Mouse (Mus musculus): ENCODE results near the gene Kat5. TPM values are rescaled to one million over a fixed set of nuclear protein-coding genes. Genes with fewer than 3 reads are reported as not detected.
A peak's percentile ranks its signal among the peaks of the same experiment; 100 is the strongest.

Gene Kat5
- polyA plus RNA-seq, 1 experiment from 2014 or later: 15.8 TPM

DNA sequence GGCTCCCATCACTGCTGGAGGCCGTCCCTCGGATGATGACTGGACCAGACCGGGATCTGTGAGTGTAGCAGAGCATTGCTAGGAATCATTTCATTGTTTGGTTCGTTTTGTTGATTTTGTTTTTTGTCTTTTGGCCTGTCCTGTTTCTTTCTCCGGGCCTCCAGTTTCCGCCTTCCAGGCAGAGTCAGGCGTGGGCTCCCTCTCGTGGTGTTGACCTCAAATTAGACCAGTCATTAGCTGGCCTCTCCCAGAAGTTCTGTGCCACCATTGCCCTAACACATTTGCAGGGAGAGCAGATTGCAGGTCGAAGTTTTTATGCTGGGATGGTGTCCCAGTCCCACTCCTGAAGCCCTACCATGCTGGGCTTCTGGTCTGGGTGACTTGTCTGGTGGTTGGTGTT, 20.9 kb downstream of the Kat5 start:
- H3K27ac ChIP-seq (ENCODE audit: low read depth): no peak overlapping the region
- no peaks in the 10 kb centered on the region for H3K36me3 ChIP-seq (replicated peaks; ENCODE audit: insufficient read depth, low read length)
- H3K9me3 ChIP-seq (ENCODE audit: low read length): no peaks in the 10 kb centered on the region
- H3K4me1 ChIP-seq (ENCODE audit: insufficient read depth): no peaks in the 10 kb centered on the region
- WGBS (ENCODE audit: insufficient replicate concordance): 64% methylated on average over 9 of the region's 9 CpGs
- DNase-seq (no peak), ATAC-seq (no peak)
- no peak overlapping the region for H3K4me2 ChIP-seq (ENCODE audit: low read depth, low read length)
- no peak overlapping the region for H3K9ac ChIP-seq (replicated peaks)
- no peak overlapping the region for H3K4me3 ChIP-seq (ENCODE audit: low read depth, low read length)
- TF ChIP-seq CTCF (IDR thresholded peaks at IDR 0.05; ENCODE audit: low read depth): peak; percentile 23; the same call in 1 of the 2 replicates
- no peak for TF ChIP-seq EP300 (IDR thresholded peaks at IDR 0.05; ENCODE audit: low read depth)
- H3K27me3 ChIP-seq (ENCODE audit: insufficient read depth, low read length): no peaks in the 10 kb centered on the region

DNA sequence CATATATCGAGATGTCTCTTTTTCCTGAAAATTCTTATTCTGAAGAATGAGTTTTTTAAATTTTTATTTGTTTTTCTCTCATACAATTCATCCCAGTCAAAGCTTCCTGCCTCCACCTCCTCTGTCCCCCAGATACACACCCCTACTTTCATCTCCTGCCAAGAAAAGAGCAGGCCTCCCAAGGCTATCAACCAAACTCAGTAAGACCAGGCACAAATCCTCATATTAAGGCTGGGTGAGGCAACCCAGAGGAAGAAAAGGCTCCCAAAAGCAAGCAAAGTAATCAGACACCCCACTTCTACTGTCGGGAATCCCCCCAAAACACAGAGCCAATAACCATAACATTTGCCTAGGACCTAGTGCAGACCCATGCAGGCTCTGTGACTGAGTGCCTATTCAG, 28.0 kb downstream of the Kat5 start:
- H3K9me3 ChIP-seq (ENCODE audit: low read length): no peaks in the 10 kb centered on the region
- ATAC-seq: no peak
- no peak overlapping the region for H3K4me3 ChIP-seq (ENCODE audit: low read depth, low read length)
- no peak overlapping the region for H3K9ac ChIP-seq (replicated peaks)
- no peaks in the 10 kb centered on the region for H3K36me3 ChIP-seq (replicated peaks; ENCODE audit: insufficient read depth, low read length)
- H3K27ac ChIP-seq (ENCODE audit: low read depth): no peak overlapping the region
- no peak for DNase-seq
- WGBS (ENCODE audit: insufficient replicate concordance): 77% methylated on average over 2 of the region's 2 CpGs
- no peak overlapping the region for H3K4me2 ChIP-seq (ENCODE audit: low read depth, low read length)
- TF ChIP-seq CTCF (IDR thresholded peaks at IDR 0.05; ENCODE audit: low read depth) (no peak), EP300 (IDR thresholded peaks at IDR 0.05; ENCODE audit: low read depth) (no peak)
- H3K4me1 ChIP-seq (ENCODE audit: insufficient read depth): no peaks in the 10 kb centered on the region
- no peaks in the 10 kb centered on the region for H3K27me3 ChIP-seq (ENCODE audit: insufficient read depth, low read length)

DNA sequence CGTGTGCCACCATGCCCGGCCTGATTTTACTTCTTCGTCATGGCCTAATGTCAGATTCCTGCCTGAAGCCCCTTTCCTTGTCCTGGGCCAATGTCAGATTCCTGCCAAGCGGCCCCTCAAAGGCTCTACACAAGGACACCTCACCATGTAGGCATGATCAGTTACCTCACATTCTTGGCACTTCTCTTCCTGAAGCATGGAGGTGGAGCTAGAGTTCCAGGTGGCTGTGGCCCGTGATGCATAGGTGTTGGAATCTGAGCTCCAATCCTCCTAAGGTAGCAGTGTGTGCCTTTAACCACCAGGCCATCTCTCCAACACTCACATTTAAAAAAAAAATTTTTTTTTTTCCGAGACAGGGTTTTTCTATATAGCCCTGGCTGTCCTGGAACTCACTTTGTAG, 29.3 kb downstream of the Kat5 start:
- H3K27ac ChIP-seq (ENCODE audit: low read depth): no peak overlapping the region
- no peak overlapping the region for H3K4me2 ChIP-seq (ENCODE audit: low read depth, low read length)
- no peak overlapping the region for H3K4me3 ChIP-seq (ENCODE audit: low read depth, low read length)
- 85% methylated on average over 6 of the region's 6 CpGs for WGBS (ENCODE audit: insufficient replicate concordance)
- no peaks in the 10 kb centered on the region for H3K36me3 ChIP-seq (replicated peaks; ENCODE audit: insufficient read depth, low read length)
- ATAC-seq: no peak
- no peak for DNase-seq
- H3K4me1 ChIP-seq (ENCODE audit: insufficient read depth): no peaks in the 10 kb centered on the region
- H3K9me3 ChIP-seq (ENCODE audit: low read length): no peaks in the 10 kb centered on the region
- H3K27me3 ChIP-seq (ENCODE audit: insufficient read depth, low read length): no peaks in the 10 kb centered on the region
- H3K9ac ChIP-seq (replicated peaks): no peak overlapping the region
- TF ChIP-seq CTCF (IDR thresholded peaks at IDR 0.05; ENCODE audit: low read depth) (no peak), EP300 (IDR thresholded peaks at IDR 0.05; ENCODE audit: low read depth) (no peak)

DNA sequence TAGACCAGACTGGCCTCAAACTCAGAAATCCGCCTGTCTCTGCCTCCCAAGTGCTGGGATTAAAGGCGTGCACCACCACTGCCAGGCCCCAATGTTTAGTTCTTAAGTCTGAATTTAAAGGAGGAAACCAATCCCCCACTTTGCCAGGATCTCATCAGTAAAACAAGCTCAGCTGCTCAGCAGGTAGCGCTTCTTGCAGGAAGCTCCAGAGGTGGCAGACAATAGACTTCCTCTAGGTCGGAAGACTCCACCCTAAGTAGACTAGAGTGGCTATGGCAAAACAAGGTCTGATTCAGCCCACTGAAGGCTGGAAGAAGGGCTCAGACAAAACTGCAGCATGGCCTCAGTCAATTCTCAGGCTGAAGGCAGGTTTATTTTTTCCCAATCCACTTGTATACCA, 30.1 kb downstream of the Kat5 start:
- Histone ChIP-seq H3K9ac (replicated peaks) (no peak overlapping the region), H3K4me2 (ENCODE audit: low read depth, low read length) (no peak overlapping the region), H3K4me1 (ENCODE audit: insufficient read depth) (no peaks in the 10 kb centered on the region), H3K27ac (ENCODE audit: low read depth) (no peak overlapping the region), H3K9me3 (ENCODE audit: low read length) (no peaks in the 10 kb centered on the region), H3K36me3 (replicated peaks; ENCODE audit: insufficient read depth, low read length) (no peaks in the 10 kb centered on the region), H3K27me3 (ENCODE audit: insufficient read depth, low read length) (no peaks in the 10 kb centered on the region), H3K4me3 (ENCODE audit: low read depth, low read length) (no peak overlapping the region)
- no peak for DNase-seq
- TF ChIP-seq CTCF (IDR thresholded peaks at IDR 0.05; ENCODE audit: low read depth) (no peak), EP300 (IDR thresholded peaks at IDR 0.05; ENCODE audit: low read depth) (no peak)
- no peak for ATAC-seq
- 74% methylated on average over 4 of the region's 4 CpGs for WGBS (ENCODE audit: insufficient replicate concordance)

DNA sequence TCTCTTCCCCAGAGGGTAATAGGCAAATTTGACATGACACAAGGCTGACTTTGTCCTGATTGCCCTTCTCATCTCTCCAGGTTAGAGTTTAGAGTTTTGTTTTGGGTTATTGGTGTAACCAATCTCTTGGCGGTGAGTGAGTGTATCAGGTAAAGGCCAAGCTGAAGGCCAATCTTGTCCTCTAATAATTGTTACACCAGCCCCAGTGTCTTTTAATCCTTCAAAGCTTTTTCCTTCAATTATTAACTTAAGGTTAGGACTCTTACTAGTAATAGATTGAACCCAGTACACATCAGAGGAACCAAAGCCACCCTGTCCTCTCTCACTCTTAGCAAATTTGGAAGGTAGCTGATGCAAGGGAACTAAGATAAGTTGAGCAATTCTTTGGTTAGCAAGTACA, 34.7 kb downstream of the Kat5 start:
- Histone ChIP-seq H3K4me2 (ENCODE audit: low read depth, low read length) (no peak overlapping the region), H3K27me3 (ENCODE audit: insufficient read depth, low read length) (no peaks in the 10 kb centered on the region), H3K9ac (replicated peaks) (no peak overlapping the region), H3K36me3 (replicated peaks; ENCODE audit: insufficient read depth, low read length) (peaks cover 9% of the 10 kb centered on the region), H3K9me3 (ENCODE audit: low read length) (no peaks in the 10 kb centered on the region), H3K4me3 (ENCODE audit: low read depth, low read length) (no peak overlapping the region), H3K4me1 (ENCODE audit: insufficient read depth) (peaks cover 6% of the 10 kb centered on the region), H3K27ac (ENCODE audit: low read depth) (no peak overlapping the region)
- no peak for DNase-seq
- 70% methylated on average over 1 of the region's 1 CpGs for WGBS (ENCODE audit: insufficient replicate concordance)
- TF ChIP-seq EP300 (IDR thresholded peaks at IDR 0.05; ENCODE audit: low read depth) (no peak; the same call in 1 of the 2 replicates), CTCF (IDR thresholded peaks at IDR 0.05; ENCODE audit: low read depth) (no peak)
- ATAC-seq: 0 out of 2 replicates have a peak, but pooled peaks have one; percentile 37

DNA sequence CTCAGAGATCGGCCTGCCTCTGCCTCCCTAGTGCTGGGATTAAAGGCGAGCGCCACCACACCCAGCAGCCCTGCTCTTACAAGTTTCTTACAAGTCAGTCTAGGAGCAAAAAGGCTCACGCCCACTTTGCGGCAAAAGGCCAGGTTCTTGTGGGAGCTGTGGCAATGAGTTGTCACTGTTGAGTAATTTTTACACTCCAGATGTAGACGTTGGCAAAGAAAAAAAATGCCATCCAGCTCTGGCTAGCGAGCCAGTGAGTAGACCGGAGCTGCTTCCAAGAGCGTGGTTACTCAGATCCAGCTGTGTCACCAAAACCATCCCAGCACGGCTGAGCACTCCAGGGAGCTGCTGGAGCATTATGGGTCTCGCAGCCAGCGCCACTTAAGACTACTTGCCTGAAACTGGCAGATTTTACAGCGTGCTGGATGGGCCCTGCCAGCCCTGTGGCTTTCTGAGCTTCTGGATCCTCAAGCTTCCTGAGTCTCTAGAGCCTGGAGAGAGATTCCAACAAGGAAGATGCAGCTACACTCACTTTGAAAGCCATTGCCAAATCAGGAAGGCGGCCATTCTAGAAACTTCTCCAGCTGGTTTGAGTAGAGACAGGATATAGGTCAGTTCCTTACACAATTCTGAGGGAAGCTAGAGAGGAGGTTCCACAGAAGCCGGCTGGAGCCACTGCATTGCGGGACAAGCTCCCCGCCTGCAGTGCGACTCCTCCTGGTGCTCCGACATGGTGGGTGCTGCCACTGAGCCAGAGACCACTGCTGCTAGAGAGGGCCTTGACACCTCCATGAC, 37.5 kb downstream of the Kat5 start:
- TF ChIP-seq CTCF (IDR thresholded peaks at IDR 0.05; ENCODE audit: low read depth) (no peak), EP300 (IDR thresholded peaks at IDR 0.05; ENCODE audit: low read depth) (peak; percentile 9; the same call in 1 of the 2 replicates)

More for the DNA sequence above, 37.5 kb downstream of the Kat5 start:
- peak overlapping the region; percentile 85 for H3K27ac ChIP-seq (ENCODE audit: low read depth)
- DNase-seq: peak; percentile 61
- H3K4me1 ChIP-seq (ENCODE audit: insufficient read depth): peaks cover 19% of the 10 kb centered on the region
- H3K9me3 ChIP-seq (ENCODE audit: low read length): no peaks in the 10 kb centered on the region
- no peak for ATAC-seq
- H3K36me3 ChIP-seq (replicated peaks; ENCODE audit: insufficient read depth, low read length): peaks cover 21% of the 10 kb centered on the region
- H3K9ac ChIP-seq (replicated peaks): no peak overlapping the region
- no peak overlapping the region for H3K4me3 ChIP-seq (ENCODE audit: low read depth, low read length)
- H3K4me2 ChIP-seq (ENCODE audit: low read depth, low read length): peak overlapping the region; percentile 51
- WGBS (ENCODE audit: insufficient replicate concordance): 64% methylated on average over 19 of the region's 19 CpGs
- 0 out of 2 replicates have a peak, but pooled peaks cover 3% of the 10 kb centered on the region for H3K27me3 ChIP-seq (ENCODE audit: insufficient read depth, low read length)
